Mouse (Mus musculus): Measurements from ENCODE around the gene Txnrd3. TPM values are rescaled to one million over a fixed set of nuclear protein-coding genes. Genes with fewer than 3 reads are reported as not detected.

Gene Txnrd3
- total RNA-seq, 1 experiment from 2014 or later = 3.5 TPM

- no peak for ATAC-seq (ENCODE audit: extremely low read depth, insufficient number of reproducible peaks, low FRiP score, poor library complexity, severe bottlenecking)
Measured at GRCm38 (mm10) chr6:89706624-89707023, 62.8 kb downstream of the Txnrd3 start.

GRCm38 (mm10) chr6:89707240-89707639 lies 63.5 kb downstream of the Txnrd3 start, which contains the start of gene Vmn1r40:
Gene Vmn1r40 (plus strand): TSS chr6:89707540.
- ATAC-seq (ENCODE audit: extremely low read depth, insufficient number of reproducible peaks, low FRiP score, poor library complexity, severe bottlenecking) = no peak

GRCm38 (mm10) chr6:89718051-89718450 lies 74.3 kb downstream of the Txnrd3 start:
- ATAC-seq (ENCODE audit: extremely low read depth, insufficient number of reproducible peaks, low FRiP score, poor library complexity, severe bottlenecking) = no peak

Other genes starting within 250 kb of the Txnrd3 start
- 0.58 and 1.6 TPM in 2 replicates for gene Chchd6, start 48.3 kb upstream of the Txnrd3 start, total RNA-seq (2017)
- not detected in 2 replicates for gene Vmn1r40, start 63.6 kb downstream of the Txnrd3 start, total RNA-seq (2017)
- gene Vmn1r41, start 96.8 kb downstream of the Txnrd3 start, total RNA-seq (2017) = not detected in 2 replicates
- not detected in 2 replicates for gene Vmn1r42, start 232.4 kb downstream of the Txnrd3 start, total RNA-seq (2017)
- 0.12 TPM in 1 of 2 replicates, not detected in the other for gene Vmn1r43, start 232.4 kb downstream of the Txnrd3 start, total RNA-seq (2017)
- gene Vmn1r44, start 239.7 kb downstream of the Txnrd3 start, total RNA-seq (2017) = not detected in 2 replicates

Data from neutrophil, adult 5-6 weeks (primary cell).